Mouse (Mus musculus): Measurements from ENCODE around the gene Cad.
A peak's percentile ranks its signal among the peaks of the same experiment; 100 is the strongest.

Gene Cad

DNA sequence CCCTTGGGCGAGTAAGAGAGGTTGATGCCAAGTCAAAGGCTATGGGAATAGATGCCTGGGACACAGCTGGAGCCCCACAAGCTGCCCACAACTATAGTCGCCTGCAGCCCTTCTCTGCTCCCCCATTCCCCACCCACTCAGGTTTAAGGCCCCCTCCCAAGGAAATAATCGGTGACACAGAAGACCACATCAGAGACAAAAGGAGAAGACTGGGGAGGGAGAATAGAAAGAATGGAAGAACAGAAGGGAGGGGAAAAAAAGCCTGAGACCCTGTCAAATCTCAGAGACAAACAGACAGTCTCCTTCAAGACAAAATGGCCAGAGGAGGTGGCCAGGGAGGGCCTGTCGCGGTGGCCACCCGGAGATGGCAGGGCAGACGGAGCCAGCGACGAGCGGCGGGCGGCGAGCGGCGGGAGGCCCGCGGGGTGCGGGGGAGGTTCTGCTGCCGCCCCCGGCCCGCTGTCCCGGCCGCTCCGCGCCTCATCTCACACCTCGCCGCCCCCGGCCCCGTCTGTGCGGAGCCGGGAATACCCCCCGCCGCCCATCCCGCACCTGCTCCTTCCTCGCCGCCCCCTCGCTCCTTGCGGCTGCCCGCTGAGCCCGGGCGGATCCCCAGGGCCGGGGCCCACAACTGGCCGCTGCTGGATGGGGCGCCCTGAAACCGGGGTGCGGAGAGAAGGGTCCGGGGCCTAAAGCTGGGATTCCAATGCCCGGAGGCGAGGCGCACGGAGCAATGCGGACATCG is 37.8 kb downstream of the Cad start:
- no peak for TF ChIP-seq GATA4 (IDR thresholded peaks at IDR 0.05; ENCODE audit: insufficient replicate concordance, low read length)

DNA sequence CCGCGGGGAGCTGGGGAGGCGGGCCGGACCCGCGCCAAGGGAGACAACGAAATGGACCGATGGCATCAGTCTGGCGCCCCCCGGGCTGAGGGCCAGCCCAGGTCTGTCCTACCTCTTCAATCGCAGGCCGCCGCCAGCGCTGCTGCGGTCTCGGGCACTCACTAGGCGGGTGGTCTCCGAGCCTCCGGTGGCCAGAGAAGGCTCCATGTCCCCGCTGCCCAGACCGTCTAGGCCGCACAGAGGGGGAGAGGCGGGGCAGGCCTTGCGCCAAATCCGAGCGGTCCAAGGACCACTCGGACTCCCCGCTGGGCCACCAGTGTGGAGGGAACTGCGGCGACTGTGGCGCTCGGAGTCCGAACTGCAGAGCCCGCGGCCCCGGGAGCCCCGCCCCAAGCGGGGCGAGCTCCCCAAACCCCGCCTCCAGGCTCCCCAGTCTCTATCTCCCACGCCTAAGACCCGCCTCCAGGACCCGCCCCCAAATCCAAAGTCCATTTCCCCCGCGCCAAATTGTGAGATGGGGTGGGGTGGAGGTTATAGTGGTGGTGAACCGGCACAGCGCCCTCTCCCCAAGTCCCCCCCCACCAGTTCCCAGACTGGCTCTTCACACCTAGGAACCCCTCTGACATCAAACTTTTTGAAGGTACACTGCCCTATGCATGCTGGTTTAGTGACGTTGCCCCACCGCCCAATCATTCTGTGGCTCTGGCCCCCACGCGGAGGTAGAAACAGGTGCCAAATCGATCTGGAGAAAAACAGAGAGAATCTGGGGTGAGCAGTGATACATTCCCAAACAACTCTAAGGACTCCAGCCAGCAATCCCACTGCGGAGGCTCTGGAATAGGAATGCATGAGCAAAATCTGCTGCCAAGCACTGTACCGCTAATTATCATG is 38.8 kb downstream of the Cad start:
- TF ChIP-seq GATA4 (IDR thresholded peaks at IDR 0.05; ENCODE audit: insufficient replicate concordance, low read length) = peak; percentile 22; the same call in 1 of the 2 replicates

DNA sequence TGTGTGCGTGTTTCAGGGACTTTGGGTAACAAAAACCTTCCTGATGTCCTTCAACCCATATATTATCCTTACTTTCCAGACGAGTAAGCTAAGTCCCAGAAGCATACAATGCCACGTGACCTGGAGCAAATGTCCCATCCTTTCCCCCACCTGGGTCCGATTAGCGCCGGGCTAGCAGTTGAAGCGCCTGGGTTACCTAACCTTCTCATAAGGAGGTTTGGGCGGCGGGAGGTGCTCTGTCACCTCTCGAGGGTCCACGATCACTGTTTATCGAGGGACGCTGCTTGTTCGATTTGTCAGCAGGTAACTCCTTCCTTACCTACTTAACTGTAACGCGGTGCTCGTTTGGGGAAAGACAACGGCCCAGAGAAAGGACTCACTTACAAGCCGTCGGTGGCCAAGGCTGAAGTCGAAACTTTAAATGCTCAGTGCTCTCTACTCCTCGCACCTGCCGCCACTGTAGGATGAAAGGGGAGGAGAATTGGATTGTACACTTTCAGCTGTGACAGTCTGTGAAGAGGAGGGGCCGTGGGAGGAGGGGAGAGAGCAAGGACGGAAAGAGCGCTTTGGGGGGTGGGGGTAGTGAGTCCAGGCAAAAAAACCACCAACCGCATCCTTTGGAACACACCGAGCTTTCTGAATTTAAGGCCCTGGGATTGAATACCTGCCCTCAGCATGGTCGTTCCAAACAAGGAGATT is 39.7 kb downstream of the Cad start:
- no peak for TF ChIP-seq GATA4 (IDR thresholded peaks at IDR 0.05; ENCODE audit: insufficient replicate concordance, low read length)

DNA sequence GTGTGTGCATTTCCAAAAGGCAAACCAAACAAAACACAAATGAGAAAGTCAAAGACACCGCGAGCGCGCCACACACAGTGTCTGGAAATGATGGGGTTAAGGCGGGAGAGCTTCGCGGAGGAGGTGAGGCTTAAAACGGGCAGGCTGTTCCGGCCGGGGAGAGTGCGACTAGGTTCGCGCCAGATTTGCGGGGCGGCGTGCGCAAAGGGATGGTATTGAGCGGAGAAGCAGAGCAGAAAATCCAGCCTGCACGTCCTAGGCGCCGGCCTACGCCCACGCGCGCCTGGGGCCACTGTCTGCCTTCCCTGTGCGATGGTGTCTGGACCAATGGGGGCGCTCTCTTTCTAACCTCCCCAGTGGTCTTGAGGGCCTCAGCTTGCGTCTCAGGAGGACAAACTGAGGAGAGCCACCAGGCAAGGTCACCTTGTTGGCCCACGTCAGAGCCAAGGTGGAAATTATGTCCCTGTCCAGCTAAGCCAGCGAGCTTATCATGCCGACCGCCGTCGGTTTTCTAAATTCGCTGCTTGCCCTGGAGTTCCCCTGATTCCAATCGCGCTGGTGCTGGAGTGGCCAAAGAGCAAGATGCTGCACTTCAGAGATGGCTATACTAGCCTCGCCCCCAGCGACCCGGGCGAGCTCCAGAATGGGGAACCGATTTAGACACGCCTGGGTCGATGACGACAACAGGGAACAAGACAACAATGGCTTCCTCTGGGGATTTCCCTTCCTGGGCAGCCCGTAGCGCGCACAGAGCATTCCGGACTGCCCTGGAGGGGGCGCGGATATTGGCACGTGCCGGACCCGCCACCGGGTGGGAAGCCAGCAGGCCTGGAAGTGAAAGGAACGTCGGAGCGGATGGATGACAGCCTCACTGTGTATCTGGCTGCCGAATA is 40.5 kb downstream of the Cad start:
- no peak for TF ChIP-seq GATA4 (IDR thresholded peaks at IDR 0.05; ENCODE audit: insufficient replicate concordance, low read length)

DNA sequence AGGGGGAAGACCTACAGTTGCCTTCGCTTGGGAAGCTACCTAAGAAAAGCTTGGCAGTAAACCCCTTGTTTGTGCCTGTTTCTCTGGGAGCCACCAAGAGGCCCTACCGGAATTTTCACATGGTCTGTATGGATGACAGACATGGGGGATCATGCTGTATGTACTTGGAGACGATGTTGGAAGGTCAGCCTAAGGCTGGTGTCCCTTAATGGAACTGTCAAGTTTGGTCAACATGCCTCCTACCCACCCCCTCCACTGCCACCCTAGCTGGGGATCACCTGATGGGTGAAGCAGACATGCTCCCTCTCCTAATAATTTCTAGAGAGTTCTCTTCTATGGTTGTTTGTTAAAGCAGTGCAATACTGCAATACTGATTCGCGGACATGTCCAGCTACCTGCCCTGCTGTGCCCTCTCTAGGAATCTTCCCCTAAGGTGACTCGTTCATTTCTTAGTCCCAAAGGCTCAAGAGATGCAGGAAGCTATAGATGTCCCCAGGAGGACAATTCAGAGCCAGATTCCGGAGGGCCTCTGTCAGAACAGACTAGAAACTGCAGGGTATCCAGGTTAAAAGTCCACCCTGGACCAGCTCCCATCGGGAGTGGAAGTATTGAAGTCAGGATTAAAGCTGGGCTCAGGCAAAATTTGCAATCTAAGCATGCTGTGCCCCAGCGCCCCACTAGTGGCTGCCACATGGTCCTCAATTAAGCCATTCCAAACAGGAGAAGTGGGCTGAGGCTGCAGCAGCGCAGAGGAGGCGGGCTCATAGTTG is 41.3 kb downstream of the Cad start:
- no peak for TF ChIP-seq GATA4 (IDR thresholded peaks at IDR 0.05; ENCODE audit: insufficient replicate concordance, low read length)

DNA sequence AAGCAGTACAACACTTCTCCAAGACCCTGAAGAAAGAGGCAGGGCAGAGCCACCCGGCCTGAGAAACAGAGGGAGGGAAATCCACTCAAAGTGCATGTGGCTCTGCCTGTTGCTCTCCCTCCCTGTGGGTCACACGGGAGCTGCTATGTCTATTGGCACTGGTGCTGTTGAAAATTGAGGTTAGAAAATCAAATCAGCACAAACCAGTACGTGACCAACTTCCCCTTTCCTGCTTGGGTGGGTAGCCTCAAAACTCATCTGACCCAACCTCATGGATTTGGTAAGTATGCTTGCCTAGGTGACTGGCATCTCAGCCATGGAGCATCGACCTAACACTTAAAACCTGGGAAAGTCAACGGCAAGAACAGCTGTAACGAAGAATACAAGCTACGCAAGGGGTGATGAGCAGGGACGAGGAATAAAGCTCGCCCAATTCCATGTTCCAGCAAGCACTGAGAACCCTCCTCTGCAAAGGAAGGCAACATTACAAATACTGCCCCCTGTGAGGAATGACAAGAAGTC is 51.3 kb downstream of the Cad start, which contains the start of gene Dnajc5g:
Dnajc5g (plus strand) TSS at position 472 of the 522 bp plus-strand sequence.
- TF ChIP-seq GATA4 (IDR thresholded peaks at IDR 0.05; ENCODE audit: insufficient replicate concordance, low read length) = no peak

DNA sequence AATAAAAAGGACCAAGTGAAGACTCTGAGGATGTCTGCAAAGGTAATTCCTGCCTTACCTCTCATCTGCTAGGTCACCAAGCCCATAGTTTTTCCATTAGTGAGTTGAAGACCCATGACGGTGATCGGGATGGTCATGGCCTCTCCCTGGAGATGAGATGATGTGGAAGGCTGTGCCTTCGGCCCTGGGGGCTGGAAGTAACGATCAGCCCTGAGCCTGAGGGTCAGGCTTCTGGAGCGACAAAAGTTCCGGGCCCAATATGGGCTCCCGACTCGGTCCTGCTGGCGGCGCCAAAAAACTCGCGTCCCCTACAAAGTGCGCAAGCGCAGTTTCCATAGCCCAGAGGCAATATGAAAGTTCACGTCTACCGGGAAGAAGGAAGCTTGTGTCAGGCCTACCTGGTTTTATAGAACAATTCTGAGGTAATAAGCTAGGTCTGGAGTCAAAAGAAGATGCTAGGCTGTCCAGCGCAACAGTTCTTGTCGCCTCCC is 53.5 kb downstream of the Cad start, which contains the start of gene Slc30a3:
Slc30a3 (minus strand) TSS at position 238 of the 491 bp plus-strand sequence.
- no peak for TF ChIP-seq GATA4 (IDR thresholded peaks at IDR 0.05; ENCODE audit: insufficient replicate concordance, low read length)

DNA sequence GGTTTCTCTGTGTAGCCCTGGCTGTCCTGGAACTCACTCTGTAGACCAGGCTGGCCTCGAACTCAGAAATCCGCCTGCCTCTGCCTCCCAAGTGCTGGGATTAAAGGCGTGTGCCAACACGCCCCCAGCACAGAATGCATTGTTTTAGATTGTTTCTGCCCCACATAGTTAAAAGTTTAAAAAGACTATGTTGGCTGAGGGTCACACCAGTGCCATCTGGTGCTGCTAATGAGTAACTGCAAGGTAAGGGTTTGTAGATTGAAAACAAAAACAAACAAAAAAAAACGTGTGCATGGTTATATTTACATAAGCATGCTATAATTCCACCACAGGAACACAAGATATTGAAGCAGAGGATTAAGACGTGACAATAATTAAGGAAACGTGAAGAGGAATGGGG is 56.2 kb downstream of the Cad start:
- TF ChIP-seq GATA4 (IDR thresholded peaks at IDR 0.05; ENCODE audit: insufficient replicate concordance, low read length) = no peak

DNA sequence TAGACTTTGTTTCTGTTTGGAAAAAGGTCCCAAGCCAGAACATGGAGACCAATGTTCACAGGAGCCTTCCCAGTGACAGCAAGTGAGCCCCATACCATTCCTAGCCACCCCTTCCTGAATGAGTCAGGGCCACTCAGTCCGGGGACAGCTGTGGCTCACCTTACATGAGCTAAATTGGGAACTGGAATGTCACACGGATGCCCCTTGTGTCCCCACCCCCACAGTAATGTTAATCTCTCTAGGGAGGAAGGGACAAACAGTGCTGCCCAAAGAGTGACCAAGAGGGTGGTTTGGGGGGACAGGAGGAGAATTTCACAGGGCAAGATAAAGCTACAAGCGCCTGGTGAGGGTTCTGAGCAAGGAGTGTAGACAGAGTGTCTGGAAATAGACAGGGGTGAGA is 61.8 kb downstream of the Cad start, which contains the start of gene Trim54:
Trim54 (plus strand) TSS at position 359 of the 400 bp plus-strand sequence.
- no peak for TF ChIP-seq GATA4 (IDR thresholded peaks at IDR 0.05; ENCODE audit: insufficient replicate concordance, low read length)

DNA sequence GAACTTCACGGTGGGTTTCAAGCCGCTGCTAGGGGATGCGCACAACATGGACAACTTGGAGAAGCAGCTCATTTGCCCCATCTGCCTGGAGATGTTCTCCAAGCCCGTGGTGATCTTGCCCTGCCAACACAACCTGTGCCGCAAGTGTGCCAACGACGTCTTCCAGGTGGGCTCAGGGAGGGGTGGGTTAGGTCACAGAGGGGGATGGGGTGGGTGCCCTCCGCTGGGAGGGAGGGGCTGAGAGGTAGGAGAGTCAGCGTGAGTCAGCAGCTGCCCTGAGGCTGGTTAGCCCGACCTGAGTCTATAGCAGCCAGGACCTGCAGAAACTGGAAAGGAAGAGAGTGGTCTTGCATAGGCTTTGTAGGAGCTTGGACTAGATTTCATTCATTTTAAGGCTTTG is 62.3 kb downstream of the Cad start:
- no peak for TF ChIP-seq GATA4 (IDR thresholded peaks at IDR 0.05; ENCODE audit: insufficient replicate concordance, low read length)

DNA sequence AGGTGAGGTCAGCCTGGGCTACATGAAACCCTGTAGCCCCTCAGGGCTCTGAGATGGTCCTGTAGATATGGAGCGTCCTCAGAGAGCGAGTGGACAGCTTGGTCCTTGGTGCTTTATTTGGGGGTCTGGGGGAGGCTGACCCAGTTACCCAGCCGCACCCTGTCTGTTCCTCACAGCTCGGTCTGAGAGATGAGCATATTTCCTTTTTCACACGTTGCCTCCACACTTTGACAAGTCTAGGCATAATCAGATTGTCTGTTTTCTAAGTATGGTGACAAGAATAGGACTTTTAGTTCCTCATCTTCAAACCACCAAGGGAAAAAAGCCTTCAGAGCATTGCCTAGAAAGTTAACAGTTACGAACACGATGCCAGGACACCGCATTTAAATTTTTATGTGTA is 66.5 kb downstream of the Cad start:
- TF ChIP-seq GATA4 (IDR thresholded peaks at IDR 0.05; ENCODE audit: insufficient replicate concordance, low read length) = no peak

DNA sequence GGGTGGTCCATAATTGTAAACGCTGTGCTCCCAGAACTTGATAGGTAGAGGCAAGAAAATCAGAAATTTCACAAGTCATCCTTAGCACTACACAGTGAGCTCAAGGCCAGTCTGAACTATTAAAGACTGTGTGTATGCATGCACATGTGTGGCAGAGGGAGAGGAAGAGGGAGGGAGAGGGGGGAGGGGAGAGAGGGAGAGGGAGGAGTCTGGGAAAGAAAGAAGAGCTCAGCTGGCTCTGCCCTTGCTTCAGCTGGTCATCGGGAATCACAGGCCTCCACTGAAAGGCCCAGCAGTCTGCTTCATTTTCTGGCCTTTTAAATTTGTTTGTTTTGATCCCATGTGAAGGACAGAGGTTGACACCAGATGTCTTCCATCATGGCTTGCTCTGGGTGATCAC is 68.9 kb downstream of the Cad start:
- TF ChIP-seq GATA4 (IDR thresholded peaks at IDR 0.05; ENCODE audit: insufficient replicate concordance, low read length) = no peak

DNA sequence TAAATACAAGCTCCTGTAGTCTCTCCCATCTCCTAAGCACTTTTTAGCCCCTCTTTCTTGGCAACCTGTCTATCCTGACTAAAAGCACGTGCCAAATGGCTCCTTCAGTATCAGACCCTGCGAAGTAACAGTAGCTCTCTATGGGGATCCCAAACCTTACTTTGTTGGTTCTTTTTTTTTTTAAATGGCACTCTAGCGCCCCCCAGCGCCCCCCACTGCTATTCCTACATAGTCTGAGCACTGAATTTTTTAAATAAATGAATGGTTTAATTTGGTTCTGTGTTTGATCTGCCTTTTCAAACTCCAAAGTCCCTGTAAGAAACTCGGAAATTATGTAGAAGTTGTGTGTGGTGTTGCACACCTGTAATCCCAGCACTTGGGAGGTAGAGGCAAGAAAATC is 71.5 kb downstream of the Cad start:
- no peak for TF ChIP-seq GATA4 (IDR thresholded peaks at IDR 0.05; ENCODE audit: insufficient replicate concordance, low read length)
